Mouse (Mus musculus): ENCODE data around the gene Pfdn2. TPM values are rescaled to one million over a fixed set of nuclear protein-coding genes. Genes with fewer than 3 reads are reported as not detected.

The Pfdn2 gene
- polyA plus RNA-seq, 1 experiment from 2014 or later = 122 TPM

DNA sequence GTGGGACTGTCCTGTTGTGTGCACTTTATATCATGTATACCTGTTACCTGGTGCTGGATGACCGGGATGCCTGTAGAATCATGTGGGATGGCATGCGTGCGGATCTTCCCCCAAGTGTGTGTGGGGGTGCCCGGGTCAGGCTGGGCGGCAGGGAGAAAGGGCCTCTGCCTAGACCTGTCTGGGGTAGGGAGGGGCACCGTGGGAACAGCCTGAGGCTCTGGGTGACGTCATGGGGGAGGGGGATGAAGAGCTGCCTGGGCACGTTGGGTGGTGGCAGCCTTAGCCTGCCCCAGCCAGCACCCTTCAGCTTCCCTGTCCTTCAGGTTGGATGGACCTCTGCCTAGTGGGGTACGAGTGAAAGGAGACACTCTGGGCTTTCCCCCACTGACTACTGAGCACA, 38.9 kb downstream of the Pfdn2 start:
- H3K4me2 ChIP-seq = no peak overlapping the region
- peaks cover 16% of the 10 kb centered on the region for H3K27me3 ChIP-seq
- peaks cover 15% of the 10 kb centered on the region for H3K4me1 ChIP-seq
- ATAC-seq (replicated peaks; ENCODE audit: low FRiP score) = no peak
- H3K27ac ChIP-seq = no peak overlapping the region
- H3K4me3 ChIP-seq (replicated peaks) = no peak overlapping the region
- 75% methylated on average over 9 of the region's 9 CpGs for WGBS
- no peak overlapping the region for H3K9ac ChIP-seq
- H3K9me3 ChIP-seq (replicated peaks) = no peaks in the 10 kb centered on the region
- H3K36me3 ChIP-seq = no peaks in the 10 kb centered on the region

DNA sequence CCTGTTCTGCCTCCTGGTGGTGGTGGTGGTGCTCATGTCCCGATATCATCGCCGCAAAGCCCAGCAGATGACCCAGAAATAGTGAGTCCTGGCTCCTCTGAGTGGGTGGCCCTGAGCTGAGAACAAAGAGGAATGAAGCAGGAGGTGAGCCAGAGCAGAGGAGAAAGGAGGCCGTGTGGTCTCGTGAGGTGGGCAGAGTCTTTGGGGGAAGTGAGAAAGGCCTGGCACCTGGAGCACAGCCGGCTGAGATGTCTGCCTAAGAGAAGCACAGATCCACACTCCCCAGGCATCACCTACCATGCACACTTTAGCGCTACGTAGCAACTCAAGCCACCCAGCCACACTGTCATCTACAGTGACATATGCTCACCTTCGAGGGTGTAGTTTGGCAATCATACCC, 39.7 kb downstream of the Pfdn2 start:
- Histone ChIP-seq H3K4me1 (peaks cover 7% of the 10 kb centered on the region), H3K4me2 (no peak overlapping the region), H3K9ac (no peak overlapping the region), H3K36me3 (no peaks in the 10 kb centered on the region), H3K27me3 (peaks cover 9% of the 10 kb centered on the region), H3K9me3 (replicated peaks) (no peaks in the 10 kb centered on the region), H3K27ac (no peak overlapping the region), H3K4me3 (replicated peaks) (no peak overlapping the region)
- 74% methylated on average over 9 of the region's 9 CpGs for WGBS
- ATAC-seq (replicated peaks; ENCODE audit: low FRiP score) = no peak

DNA sequence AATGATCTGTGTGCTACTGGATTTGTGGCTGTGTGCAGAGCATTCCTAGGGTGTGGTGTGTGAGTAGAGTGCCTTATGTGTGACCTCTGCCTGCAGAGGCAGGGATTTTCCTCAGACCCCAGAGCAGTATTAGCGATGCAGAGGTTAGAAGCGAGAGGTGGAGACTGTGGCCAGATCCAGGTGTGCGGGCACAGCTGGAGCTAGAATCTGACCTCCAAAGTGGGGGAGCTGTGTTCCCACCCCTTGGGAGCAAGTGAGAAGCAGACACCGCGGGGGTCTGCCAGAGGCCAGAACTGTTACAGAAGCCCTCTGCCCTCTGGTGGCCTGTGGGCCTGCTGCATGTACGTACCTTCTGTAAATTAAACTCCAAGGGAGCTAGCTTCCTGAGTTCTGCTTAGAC, 41.6 kb downstream of the Pfdn2 start:
- Histone ChIP-seq H3K4me1 (peaks cover 3% of the 10 kb centered on the region; the same call in 1 of the 2 replicates), H3K4me3 (replicated peaks) (no peak overlapping the region), H3K9me3 (replicated peaks) (no peaks in the 10 kb centered on the region), H3K4me2 (no peak overlapping the region), H3K9ac (no peak overlapping the region), H3K27me3 (no peaks in the 10 kb centered on the region; the same call in 1 of the 2 replicates), H3K36me3 (no peaks in the 10 kb centered on the region), H3K27ac (no peak overlapping the region)
- WGBS = 17% methylated on average over 6 of the region's 6 CpGs
- peak; percentile 33 for ATAC-seq (replicated peaks; ENCODE audit: low FRiP score)

DNA sequence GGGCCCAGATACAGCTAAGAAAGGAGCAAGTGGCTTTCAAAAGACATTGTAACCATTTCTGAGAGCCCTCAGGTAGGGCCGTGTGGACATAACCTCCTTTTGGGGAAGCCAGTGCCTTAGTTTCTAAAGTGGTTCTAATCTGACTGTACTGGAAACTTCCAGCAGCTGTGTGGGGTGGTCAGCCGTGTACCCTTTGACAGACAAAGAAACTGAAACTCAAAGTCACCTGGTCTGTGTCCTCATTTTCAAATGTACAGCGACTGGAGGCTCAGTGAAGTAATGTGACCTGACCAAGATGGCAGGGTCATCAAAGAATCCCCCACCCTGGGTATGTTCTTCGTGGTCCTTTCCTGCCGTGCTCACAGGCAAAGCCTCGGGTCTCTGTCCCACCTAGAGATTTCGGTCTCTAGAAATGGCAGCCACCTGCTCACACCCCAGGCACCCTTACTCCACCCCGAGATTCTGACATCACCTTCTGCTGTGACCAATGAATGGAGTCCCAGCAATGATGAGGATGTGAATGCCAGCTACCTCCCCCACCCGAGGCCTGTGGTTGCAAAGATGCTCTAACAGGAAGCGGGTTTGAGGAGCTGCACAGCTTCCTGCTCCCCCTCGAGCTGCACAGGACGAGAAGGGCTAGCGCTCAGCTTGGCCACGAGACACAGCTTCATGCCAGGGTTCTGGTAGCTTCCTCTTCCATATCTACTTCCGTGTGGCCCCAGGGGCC, 43.1 kb downstream of the Pfdn2 start, which contains the start of gene Arhgap30:
TSS of gene Arhgap30 (plus strand) at position 579 of the 727 bp plus-strand sequence.
- Histone ChIP-seq H3K9ac (no peak within 1 kb of the TSS), H3K27me3 (no peaks in the 10 kb centered on the region), H3K36me3 (no peaks in the 10 kb centered on the region), H3K4me2 (no peak within 1 kb of the TSS), H3K27ac (no peak within 1 kb of the TSS), H3K9me3 (replicated peaks) (no peaks in the 10 kb centered on the region), H3K4me1 (peaks cover 3% of the 10 kb centered on the region; the same call in 1 of the 2 replicates), H3K4me3 (replicated peaks) (no peak within 1 kb of the TSS)
- 83% methylated on average over 15 of the region's 15 CpGs for WGBS
- ATAC-seq (replicated peaks; ENCODE audit: low FRiP score) = no peak

DNA sequence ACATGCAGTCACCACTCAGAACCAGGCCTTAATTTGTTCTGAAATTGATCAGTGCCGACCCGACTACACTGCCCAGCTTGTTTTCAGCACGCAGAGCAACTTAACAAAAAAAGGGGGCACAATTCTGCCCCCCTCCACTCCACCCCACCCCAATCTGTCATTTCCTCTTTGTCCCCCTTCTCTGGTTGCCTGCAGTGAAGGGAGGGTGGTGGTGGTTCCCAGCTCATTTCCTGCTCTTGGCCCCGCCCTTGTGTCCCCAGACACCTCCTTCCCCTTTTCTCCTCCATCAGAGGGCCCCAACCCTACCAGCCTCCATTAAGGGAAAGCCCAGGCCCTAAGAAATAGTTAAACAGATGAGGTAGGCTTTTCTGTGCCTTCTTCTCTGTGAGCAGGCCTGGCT, 44.6 kb downstream of the Pfdn2 start:
- no peak overlapping the region for H3K9ac ChIP-seq
- no peak overlapping the region for H3K4me3 ChIP-seq (replicated peaks)
- H3K36me3 ChIP-seq = no peaks in the 10 kb centered on the region
- H3K4me2 ChIP-seq = no peak overlapping the region
- H3K27me3 ChIP-seq = no peaks in the 10 kb centered on the region
- no peak overlapping the region for H3K27ac ChIP-seq
- WGBS = 79% methylated on average over 4 of the region's 4 CpGs
- H3K4me1 ChIP-seq = peaks cover 3% of the 10 kb centered on the region; the same call in 1 of the 2 replicates
- no peaks in the 10 kb centered on the region for H3K9me3 ChIP-seq (replicated peaks)
- ATAC-seq (replicated peaks; ENCODE audit: low FRiP score) = no peak

DNA sequence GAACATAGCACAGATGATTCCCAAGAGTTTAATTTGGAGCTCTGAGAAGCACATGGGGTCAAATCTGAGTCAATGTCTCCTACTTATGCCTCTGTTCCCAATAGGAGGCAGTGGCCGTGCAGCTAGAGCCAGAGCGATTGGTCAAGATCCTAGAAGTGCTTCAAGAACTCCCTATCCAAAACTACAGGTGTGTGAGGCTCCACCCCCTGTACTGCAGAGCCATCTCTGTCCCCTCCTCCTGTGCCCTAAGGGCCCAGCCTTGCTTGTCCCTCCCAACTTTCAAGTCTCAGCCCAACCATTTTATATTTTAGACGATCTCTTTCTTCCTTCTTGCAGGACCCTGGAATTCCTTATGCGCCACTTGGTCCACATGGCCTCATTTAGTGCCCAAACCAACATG, 56.4 kb downstream of the Pfdn2 start:
- Histone ChIP-seq H3K4me1 (no peaks in the 10 kb centered on the region), H3K27me3 (no peaks in the 10 kb centered on the region), H3K4me2 (no peak overlapping the region), H3K9me3 (replicated peaks) (no peaks in the 10 kb centered on the region), H3K36me3 (no peaks in the 10 kb centered on the region), H3K4me3 (replicated peaks) (no peak overlapping the region), H3K27ac (no peak overlapping the region), H3K9ac (no peak overlapping the region)
- WGBS = 82% methylated on average over 4 of the region's 4 CpGs
- ATAC-seq (replicated peaks; ENCODE audit: low FRiP score) = no peak

DNA sequence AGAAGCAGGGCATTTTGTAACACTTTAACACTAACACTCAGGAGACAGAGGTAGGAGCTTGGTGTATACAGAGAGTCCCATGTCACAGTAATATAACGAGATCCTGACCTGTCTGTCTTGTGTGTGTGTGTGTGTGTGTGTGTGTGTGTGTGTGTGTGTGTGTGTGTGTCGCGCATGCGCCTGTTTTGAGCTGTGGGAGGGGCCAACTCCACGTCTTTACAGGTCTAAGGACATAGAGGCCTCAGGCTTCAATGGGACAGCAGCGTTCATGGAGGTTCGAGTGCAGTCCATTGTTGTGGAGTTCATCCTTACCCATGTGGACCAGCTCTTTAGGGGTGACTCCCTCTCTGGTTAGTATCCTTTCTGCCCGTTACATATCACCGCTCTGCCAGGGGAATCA, 57.5 kb downstream of the Pfdn2 start:
- no peaks in the 10 kb centered on the region for H3K9me3 ChIP-seq (replicated peaks)
- no peak overlapping the region for H3K4me2 ChIP-seq
- no peak overlapping the region for H3K27ac ChIP-seq
- no peak overlapping the region for H3K4me3 ChIP-seq (replicated peaks)
- H3K36me3 ChIP-seq = no peaks in the 10 kb centered on the region
- 76% methylated on average over 9 of the region's 9 CpGs for WGBS
- no peaks in the 10 kb centered on the region for H3K4me1 ChIP-seq
- no peak for ATAC-seq (replicated peaks; ENCODE audit: low FRiP score)
- H3K27me3 ChIP-seq = no peaks in the 10 kb centered on the region
- H3K9ac ChIP-seq = no peak overlapping the region

DNA sequence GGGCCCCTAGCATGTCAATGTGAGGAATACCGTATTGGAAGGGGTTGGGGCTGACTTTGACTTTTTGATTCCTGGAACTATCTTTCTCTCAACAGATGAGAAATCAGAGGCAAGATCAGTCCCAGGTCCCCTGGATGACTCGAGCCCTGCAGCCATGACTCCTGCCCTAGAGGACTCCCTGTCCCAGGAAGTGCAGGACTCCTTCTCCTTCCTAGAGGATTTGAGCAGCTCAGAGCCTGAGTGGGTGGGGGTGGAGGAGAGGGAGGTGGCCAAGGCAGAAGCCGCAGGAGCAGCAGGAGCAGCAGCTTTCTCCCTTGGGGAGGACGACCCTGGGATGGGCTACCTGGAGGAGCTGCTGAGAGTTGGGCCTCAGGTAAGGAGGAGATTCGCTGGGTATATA, 61.8 kb downstream of the Pfdn2 start:
- Histone ChIP-seq H3K4me2 (no peak overlapping the region), H3K36me3 (no peaks in the 10 kb centered on the region), H3K9me3 (replicated peaks) (no peaks in the 10 kb centered on the region), H3K27ac (no peak overlapping the region), H3K9ac (no peak overlapping the region), H3K27me3 (0 out of 2 replicates have a peak, but pooled peaks cover 3% of the 10 kb centered on the region), H3K4me1 (0 out of 2 replicates have a peak, but pooled peaks cover under 1% of the 10 kb centered on the region), H3K4me3 (replicated peaks) (no peak overlapping the region)
- 80% methylated on average over 5 of the region's 5 CpGs for WGBS
- ATAC-seq (replicated peaks; ENCODE audit: low FRiP score) = no peak

Other genes starting within 250 kb of the Pfdn2 start
- 2.0 and 2.1 TPM in 2 replicates for gene Cfap126, start 231.8 kb upstream of the Pfdn2 start, polyA plus RNA-seq (2015; fragmentation: Nextera tagmentation; extraction: Ambion mirVana)
- gene Sdhc, start 195.1 kb upstream of the Pfdn2 start, polyA plus RNA-seq (2015; fragmentation: Nextera tagmentation; extraction: Ambion mirVana) = 307 and 309 TPM in 2 replicates
- 0.86 and 0.99 TPM in 2 replicates for gene Mpz, start 195.0 kb upstream of the Pfdn2 start, polyA plus RNA-seq (2015; fragmentation: Nextera tagmentation; extraction: Ambion mirVana)
- 2.8 and 4.0 TPM in 2 replicates for gene Pcp4l1, start 149.4 kb upstream of the Pfdn2 start, polyA plus RNA-seq (2015; fragmentation: Nextera tagmentation; extraction: Ambion mirVana)
- 0.26 and 0.81 TPM in 2 replicates for gene Nr1i3, start 131.7 kb upstream of the Pfdn2 start, polyA plus RNA-seq (2015; fragmentation: Nextera tagmentation; extraction: Ambion mirVana)
- 35.1 and 35.4 TPM in 2 replicates for gene Tomm40l, start 123.2 kb upstream of the Pfdn2 start, polyA plus RNA-seq (2015; fragmentation: Nextera tagmentation; extraction: Ambion mirVana)
- gene Apoa2, start 120.6 kb upstream of the Pfdn2 start, polyA plus RNA-seq (2015; fragmentation: Nextera tagmentation; extraction: Ambion mirVana) = 45.5 and 97.5 TPM in 2 replicates
- gene Fcer1g, start 111.3 kb upstream of the Pfdn2 start, polyA plus RNA-seq (2015; fragmentation: Nextera tagmentation; extraction: Ambion mirVana) = 35.0 and 36.9 TPM in 2 replicates
- 10.7 and 11.6 TPM in 2 replicates for gene Adamts4, start 95.2 kb upstream of the Pfdn2 start, polyA plus RNA-seq (2015; fragmentation: Nextera tagmentation; extraction: Ambion mirVana)
- 276 and 283 TPM in 2 replicates for gene Ndufs2, start 94.3 kb upstream of the Pfdn2 start, polyA plus RNA-seq (2015; fragmentation: Nextera tagmentation; extraction: Ambion mirVana)
- gene B4galt3, start 75.3 kb upstream of the Pfdn2 start, polyA plus RNA-seq (2015; fragmentation: Nextera tagmentation; extraction: Ambion mirVana) = 80.4 and 94.3 TPM in 2 replicates
- gene Ppox, start 64.5 kb upstream of the Pfdn2 start, polyA plus RNA-seq (2015; fragmentation: Nextera tagmentation; extraction: Ambion mirVana) = 63.0 and 65.4 TPM in 2 replicates
- 87.7 and 97.8 TPM in 2 replicates for gene Usp21, start 57.7 kb upstream of the Pfdn2 start, polyA plus RNA-seq (2015; fragmentation: Nextera tagmentation; extraction: Ambion mirVana)
- 106 and 118 TPM in 2 replicates for gene Ufc1, start 50.6 kb upstream of the Pfdn2 start, polyA plus RNA-seq (2015; fragmentation: Nextera tagmentation; extraction: Ambion mirVana)
- 53.1 and 55.7 TPM in 2 replicates for gene Dedd, start 16.5 kb upstream of the Pfdn2 start, polyA plus RNA-seq (2015; fragmentation: Nextera tagmentation; extraction: Ambion mirVana)
- gene Nit1, start within 50 bp of the Pfdn2 start, polyA plus RNA-seq (2015; fragmentation: Nextera tagmentation; extraction: Ambion mirVana) = 47.8 and 50.5 TPM in 2 replicates
- gene Klhdc9, start 15.1 kb downstream of the Pfdn2 start, polyA plus RNA-seq (2015; fragmentation: Nextera tagmentation; extraction: Ambion mirVana) = 2.6 TPM in 2 replicates
- 3.0 and 3.5 TPM in 2 replicates for gene Nectin4, start 24.4 kb downstream of the Pfdn2 start, polyA plus RNA-seq (2015; fragmentation: Nextera tagmentation; extraction: Ambion mirVana)
- 1.2 and 1.6 TPM in 2 replicates for gene Arhgap30, start 43.3 kb downstream of the Pfdn2 start, polyA plus RNA-seq (2015; fragmentation: Nextera tagmentation; extraction: Ambion mirVana)
- 71.2 and 90.9 TPM in 2 replicates for gene Usf1, start 65.6 kb downstream of the Pfdn2 start, polyA plus RNA-seq (2015; fragmentation: Nextera tagmentation; extraction: Ambion mirVana)
- gene Tstd1, start 73.2 kb downstream of the Pfdn2 start, polyA plus RNA-seq (2015; fragmentation: Nextera tagmentation; extraction: Ambion mirVana) = 6.8 and 7.5 TPM in 2 replicates
- gene F11r, start 91.9 kb downstream of the Pfdn2 start, polyA plus RNA-seq (2015; fragmentation: Nextera tagmentation; extraction: Ambion mirVana) = 137 TPM in 2 replicates
- gene Alyref2, start 157.8 kb downstream of the Pfdn2 start, polyA plus RNA-seq (2015; fragmentation: Nextera tagmentation; extraction: Ambion mirVana) = 11.2 and 13.7 TPM in 2 replicates
- gene Itln1, start 189.6 kb downstream of the Pfdn2 start, polyA plus RNA-seq (2015; fragmentation: Nextera tagmentation; extraction: Ambion mirVana) = not detected in 2 replicates
- 0.08 and 0.26 TPM in 2 replicates for gene Cd244a, start 213.5 kb downstream of the Pfdn2 start, polyA plus RNA-seq (2015; fragmentation: Nextera tagmentation; extraction: Ambion mirVana)